Mouse (Mus musculus) heart, embryonic 15.5 days (tissue): ENCODE data around the gene Plagl1. TPM values are rescaled to one million over a fixed set of nuclear protein-coding genes. Genes with fewer than 3 reads are reported as not detected.

Experiments
- ATAC-seq: fragments of 200-750 bp; cut with Nextera tagmentation; replicated peaks from 2 replicates; pipeline ENCODE4 v1.8.0; 2017; ENCODE audit warnings: low read depth, moderate TSS enrichment; ENCODE audit not compliant: insufficient number of reproducible peaks, insufficient read depth, low FRiP score
- H3K27ac ChIP-seq: fragments of 300-500 bp; sonication (generic); 2 replicates; pipeline ENCODE4 v1.5.1; 2015; ENCODE audit warnings: mild to moderate bottlenecking, inconsistent platforms
- H3K27me3 ChIP-seq: fragments of 300-500 bp; sonication (generic); 2 replicates; pipeline ENCODE4 v1.6.1; 2015; ENCODE audit warnings: inconsistent platforms
- H3K36me3 ChIP-seq: fragments of 300-500 bp; sonication (generic); 2 replicates; pipeline ENCODE4 v1.6.1; 2015; ENCODE audit warnings: mild to moderate bottlenecking, inconsistent platforms
- H3K4me1 ChIP-seq: fragments of 300-500 bp; sonication (generic); replicated peaks from 2 replicates; pipeline ENCODE4 v1.6.1; 2015; ENCODE audit warnings: inconsistent platforms
- H3K4me2 ChIP-seq: fragments of 300-500 bp; sonication (generic); 2 replicates; pipeline ENCODE4 v1.6.1; 2015; ENCODE audit warnings: inconsistent platforms, mild to moderate bottlenecking, moderate library complexity
- H3K4me3 ChIP-seq: fragments of 300-500 bp; sonication (generic); 2 replicates; pipeline ENCODE4 v1.5.1; 2015; ENCODE audit warnings: mild to moderate bottlenecking, inconsistent platforms
- H3K9ac ChIP-seq: fragments of 300-500 bp; sonication (generic); 2 replicates; pipeline ENCODE4 v1.6.1; 2015; ENCODE audit warnings: mild to moderate bottlenecking, inconsistent platforms
- H3K9me3 ChIP-seq: fragments of 300-500 bp; sonication (generic); replicated peaks from 2 replicates; pipeline ENCODE4 v1.6.1; 2016; ENCODE audit warnings: inconsistent platforms
- WGBS: fragments of 180-500 bp; shearing (Covaris S2); methylation state at CpG from one replicate; pipeline ENCODE4 v1.1.7; 2015; ENCODE audit warnings: mixed read lengths; 5-methylcytosine and 5-hydroxymethylcytosine counted together
- polyA plus RNA-seq: library from polyadenylated mRNA; unstranded; fragments of >200 nt; fragmentation: Nextera tagmentation; extraction: Ambion mirVana; gene quantifications from 2 replicates; pipeline ENCODE4 v1.2.1, GENCODE M21; 2015

The Plagl1 gene
- polyA plus RNA-seq, 1 experiment from 2014 or later = 165 TPM

DNA sequence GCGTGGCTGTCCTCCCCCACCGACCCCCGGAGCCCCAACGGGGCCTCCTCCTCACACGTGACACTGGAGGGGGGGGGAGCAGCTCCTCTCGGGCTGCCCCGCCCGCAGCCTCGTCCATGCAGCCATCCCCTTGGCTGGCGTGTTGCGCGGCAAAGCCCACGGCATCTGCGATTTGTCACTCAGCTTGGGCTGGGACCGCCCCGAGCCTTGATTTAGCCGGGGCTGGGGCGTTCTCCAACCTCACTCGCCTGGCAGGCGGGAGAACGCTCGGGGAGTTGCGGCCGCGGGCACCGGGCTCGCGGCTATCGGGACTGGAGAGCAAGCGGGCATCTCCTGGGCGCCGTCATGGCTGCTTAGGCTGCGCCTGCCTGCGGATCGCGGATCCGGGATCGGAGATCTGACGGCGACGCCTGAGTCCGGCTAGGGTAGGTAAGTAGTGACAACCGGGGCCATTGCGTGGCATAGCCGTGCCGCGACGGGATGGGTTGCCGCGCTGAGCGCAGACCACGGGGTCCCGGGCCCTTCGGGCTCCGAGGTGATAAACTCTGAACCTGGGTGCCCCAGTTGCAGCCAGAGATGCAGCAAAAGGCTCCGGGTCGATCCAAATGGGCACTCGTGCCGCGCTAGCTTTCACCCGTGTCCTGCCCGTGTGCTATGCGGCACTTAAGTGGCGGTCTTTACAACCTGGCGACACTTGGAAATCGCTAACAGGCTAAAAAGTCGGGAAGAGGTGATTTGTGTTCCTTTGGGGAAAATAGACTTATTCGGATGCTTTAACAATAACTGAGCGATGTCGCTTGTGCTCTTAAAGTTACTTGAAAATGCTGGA, 30.5 kb downstream of the Plagl1 start:
- H3K4me3 ChIP-seq = peak overlapping the region; percentile 81
- H3K27me3 ChIP-seq = no peaks in the 10 kb centered on the region
- ATAC-seq = peak; percentile 97
- peak overlapping the region; percentile 86 for H3K9ac ChIP-seq
- peak overlapping the region; percentile 66 for H3K4me2 ChIP-seq
- H3K9me3 ChIP-seq = peaks cover 12% of the 10 kb centered on the region
- H3K4me1 ChIP-seq = peaks cover 13% of the 10 kb centered on the region
- no peaks in the 10 kb centered on the region; the same call in 1 of the 2 replicates for H3K36me3 ChIP-seq
- H3K27ac ChIP-seq = peak overlapping the region; percentile 79
- 42% methylated on average over 70 of the region's 70 CpGs for WGBS

DNA sequence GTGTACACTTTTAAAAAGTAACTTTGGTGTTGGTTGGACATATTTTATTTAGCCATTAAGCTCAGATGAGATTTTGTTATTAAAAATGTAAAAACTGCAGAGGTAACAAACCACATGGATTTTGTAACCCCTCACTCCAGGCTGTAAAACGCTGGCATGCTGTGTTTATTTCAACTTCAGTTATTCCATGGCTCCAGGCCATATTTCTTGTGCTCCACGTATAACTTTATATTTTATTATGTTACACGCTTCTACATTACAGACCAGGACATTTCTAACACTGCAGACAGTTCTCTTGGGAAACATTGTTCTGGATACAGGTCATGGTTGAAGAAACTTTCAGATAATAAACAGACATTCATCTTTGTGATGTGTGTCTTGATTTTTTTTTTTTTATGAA, 32.7 kb downstream of the Plagl1 start:
- 0 out of 2 replicates have a peak overlapping the region, but pooled peaks have one; percentile 20 for H3K9ac ChIP-seq
- H3K36me3 ChIP-seq = no peaks in the 10 kb centered on the region; the same call in 1 of the 2 replicates
- peak overlapping the region; percentile 28 for H3K4me3 ChIP-seq
- peaks cover 12% of the 10 kb centered on the region for H3K9me3 ChIP-seq
- H3K27ac ChIP-seq = no peak overlapping the region
- H3K4me1 ChIP-seq = peaks cover 11% of the 10 kb centered on the region
- WGBS = 50% methylated on average over 3 of the region's 3 CpGs
- H3K27me3 ChIP-seq = no peaks in the 10 kb centered on the region
- no peak for ATAC-seq
- peak overlapping the region; percentile 66 for H3K4me2 ChIP-seq

GRCm38 (mm10) chr10:13098895-13099294, 38.6 kb downstream of the Plagl1 start:
- Histone ChIP-seq H3K4me1 (peaks cover 23% of the 10 kb centered on the region), H3K4me3 (no peak overlapping the region), H3K9ac (no peak overlapping the region), H3K36me3 (peaks cover 2% of the 10 kb centered on the region; the same call in 1 of the 2 replicates), H3K9me3 (no peaks in the 10 kb centered on the region), H3K27ac (no peak overlapping the region), H3K4me2 (no peak overlapping the region), H3K27me3 (no peaks in the 10 kb centered on the region)
- WGBS = 69% methylated on average over 1 of the region's 1 CpGs
- ATAC-seq = no peak

- Histone ChIP-seq H3K27ac (no peak overlapping the region), H3K9ac (no peak overlapping the region), H3K36me3 (peaks cover 2% of the 10 kb centered on the region; the same call in 1 of the 2 replicates), H3K4me1 (peaks cover 15% of the 10 kb centered on the region), H3K9me3 (no peaks in the 10 kb centered on the region), H3K4me3 (no peak overlapping the region), H3K4me2 (no peak overlapping the region), H3K27me3 (no peaks in the 10 kb centered on the region)
- WGBS = 78% methylated on average over 6 of the region's 6 CpGs
- ATAC-seq = no peak
These were observed 39.9 kb downstream of the Plagl1 start for GRCm38 (mm10) chr10:13100061-13100648.

DNA sequence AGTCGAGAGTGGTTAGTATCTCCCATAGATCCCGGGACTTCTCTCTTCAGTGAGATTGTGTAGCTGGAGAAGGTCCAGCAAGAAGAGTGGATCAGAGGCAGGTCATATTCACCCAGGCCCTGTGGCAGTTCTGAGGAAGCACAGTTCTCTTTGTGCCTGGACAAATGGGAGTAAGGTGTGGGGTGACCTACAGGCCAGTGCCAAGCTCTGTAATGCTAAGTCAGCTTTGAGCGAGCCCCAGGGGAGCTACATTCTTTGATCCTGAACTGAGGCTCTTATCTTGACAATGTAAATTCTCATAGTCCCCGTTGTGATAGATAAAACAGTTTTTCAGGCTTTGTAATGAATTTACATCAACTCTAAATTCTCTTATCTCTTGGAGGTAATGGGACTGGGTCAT, 42.1 kb downstream of the Plagl1 start:
- 44% methylated on average over 4 of the region's 4 CpGs for WGBS
- no peak for ATAC-seq
- no peaks in the 10 kb centered on the region for H3K9me3 ChIP-seq

GRCm38 (mm10) chr10:13103838-13104237, 43.5 kb downstream of the Plagl1 start:
- WGBS = 82% methylated on average over 4 of the region's 4 CpGs
- H3K4me1 ChIP-seq = peaks cover 35% of the 10 kb centered on the region
- H3K4me3 ChIP-seq = no peak overlapping the region
- ATAC-seq = no peak
- no peak overlapping the region for H3K9ac ChIP-seq
- no peaks in the 10 kb centered on the region for H3K27me3 ChIP-seq
- H3K4me2 ChIP-seq = no peak overlapping the region
- H3K27ac ChIP-seq = no peak overlapping the region
- H3K36me3 ChIP-seq = peaks cover 2% of the 10 kb centered on the region; the same call in 1 of the 2 replicates
- H3K9me3 ChIP-seq = no peaks in the 10 kb centered on the region

More for the DNA sequence above, 42.1 kb downstream of the Plagl1 start:
- H3K36me3 ChIP-seq = peaks cover 2% of the 10 kb centered on the region; the same call in 1 of the 2 replicates
- no peak overlapping the region for H3K27ac ChIP-seq
- no peaks in the 10 kb centered on the region for H3K27me3 ChIP-seq
- H3K4me1 ChIP-seq = peaks cover 24% of the 10 kb centered on the region
- H3K9ac ChIP-seq = no peak overlapping the region
- H3K4me3 ChIP-seq = no peak overlapping the region
- no peak overlapping the region for H3K4me2 ChIP-seq

GRCm38 (mm10) chr10:13106909-13107624, 46.8 kb downstream of the Plagl1 start:
- no peaks in the 10 kb centered on the region for H3K27me3 ChIP-seq
- peaks cover 2% of the 10 kb centered on the region; the same call in 1 of the 2 replicates for H3K36me3 ChIP-seq
- no peak for ATAC-seq
- peaks cover 48% of the 10 kb centered on the region for H3K4me1 ChIP-seq
- no peak overlapping the region for H3K4me3 ChIP-seq
- H3K4me2 ChIP-seq = no peak overlapping the region
- no peak overlapping the region for H3K9ac ChIP-seq
- WGBS = 67% methylated on average over 9 of the region's 9 CpGs
- peak overlapping the region; percentile 35 for H3K27ac ChIP-seq
- no peaks in the 10 kb centered on the region for H3K9me3 ChIP-seq

GRCm38 (mm10) chr10:13108021-13108548, 47.8 kb downstream of the Plagl1 start:
- no peak for ATAC-seq
- H3K27ac ChIP-seq = peak overlapping the region; percentile 18

GRCm38 (mm10) chr10:13108847-13109246, 48.5 kb downstream of the Plagl1 start:
- no peaks in the 10 kb centered on the region for H3K36me3 ChIP-seq
- H3K27ac ChIP-seq = no peak overlapping the region
- H3K27me3 ChIP-seq = no peaks in the 10 kb centered on the region
- H3K4me1 ChIP-seq = peaks cover 46% of the 10 kb centered on the region
- no peaks in the 10 kb centered on the region for H3K9me3 ChIP-seq
- no peak overlapping the region for H3K4me2 ChIP-seq
- H3K9ac ChIP-seq = no peak overlapping the region
- no peak overlapping the region for H3K4me3 ChIP-seq
- no peak for ATAC-seq
- 66% methylated on average over 4 of the region's 4 CpGs for WGBS

More at GRCm38 (mm10) chr10:13108021-13108548, 47.8 kb downstream of the Plagl1 start:
- no peaks in the 10 kb centered on the region for H3K9me3 ChIP-seq
- H3K4me2 ChIP-seq = no peak overlapping the region
- peaks cover 51% of the 10 kb centered on the region for H3K4me1 ChIP-seq
- 58% methylated on average over 7 of the region's 7 CpGs for WGBS
- peaks cover 2% of the 10 kb centered on the region; the same call in 1 of the 2 replicates for H3K36me3 ChIP-seq
- H3K9ac ChIP-seq = no peak overlapping the region
- no peaks in the 10 kb centered on the region for H3K27me3 ChIP-seq
- no peak overlapping the region for H3K4me3 ChIP-seq

GRCm38 (mm10) chr10:13109781-13110180, 49.5 kb downstream of the Plagl1 start:
- H3K4me1 ChIP-seq = peaks cover 48% of the 10 kb centered on the region
- H3K36me3 ChIP-seq = no peaks in the 10 kb centered on the region
- no peak overlapping the region for H3K9ac ChIP-seq
- peak overlapping the region; percentile 73 for H3K27ac ChIP-seq
- H3K27me3 ChIP-seq = no peaks in the 10 kb centered on the region
- no peaks in the 10 kb centered on the region for H3K9me3 ChIP-seq
- WGBS = 33% methylated on average over 1 of the region's 1 CpGs
- no peak overlapping the region for H3K4me2 ChIP-seq
- no peak overlapping the region for H3K4me3 ChIP-seq
- no peak; the same call in 1 of the 2 replicates for ATAC-seq

GRCm38 (mm10) chr10:13112849-13113248, 52.5 kb downstream of the Plagl1 start:
- WGBS = 44% methylated on average over 3 of the region's 3 CpGs
- Histone ChIP-seq H3K4me1 (peaks cover 58% of the 10 kb centered on the region), H3K27ac (peak overlapping the region; percentile 39), H3K4me2 (no peak overlapping the region), H3K4me3 (no peak overlapping the region), H3K9ac (no peak overlapping the region), H3K9me3 (no peaks in the 10 kb centered on the region), H3K36me3 (no peaks in the 10 kb centered on the region), H3K27me3 (no peaks in the 10 kb centered on the region)
- ATAC-seq = no peak
